26 mouse cellular contexts compared by ENCODE assay signal in the genomic region with DNA sequence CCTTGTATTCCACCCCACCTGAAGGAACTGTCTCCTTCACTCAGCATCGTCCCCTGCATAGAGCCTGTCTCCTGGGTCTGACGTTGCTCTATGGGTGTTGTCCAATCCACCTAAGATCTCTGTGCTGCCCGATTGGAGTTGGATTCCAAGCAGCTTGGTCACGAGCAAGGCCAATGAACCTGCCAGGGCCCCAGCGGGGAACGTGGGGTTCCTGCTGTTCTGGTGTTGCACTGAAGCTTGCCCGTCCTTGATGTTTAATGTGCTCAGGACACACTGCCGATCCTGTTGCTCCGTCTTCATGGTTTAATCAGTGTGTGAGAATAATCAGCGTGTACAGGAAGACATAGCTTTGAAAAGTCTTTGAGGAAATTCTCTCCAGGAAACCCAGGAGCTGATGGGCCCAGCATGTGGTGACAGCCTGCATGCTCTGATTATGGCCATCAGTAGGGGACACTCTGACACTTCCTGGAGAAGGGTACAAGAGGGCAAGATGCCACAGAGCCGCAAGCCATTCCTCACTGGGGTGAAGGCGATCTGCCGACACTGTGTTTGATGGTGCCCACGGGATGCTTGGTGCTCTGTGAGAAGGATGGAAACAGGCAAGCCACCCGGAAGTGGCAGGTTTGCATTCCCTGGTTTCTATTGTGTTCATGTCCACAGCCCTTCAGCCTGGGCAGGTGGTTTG.
DNase-seq lines count a peak whose midpoint lies in the region; ATAC-seq and TF ChIP-seq lines count a peak whose summit lies in the region.
"Had no signal": no experiment of that assay in that cellular context is flagged by ENCODE, and none has a peak within 500 bp of the region (broad histone marks: within the 10 kb centered on the region; RNA-seq: fewer than 3 reads in every experiment).

No protein-coding gene starts in this region.

- TF ChIP-seq CTCF in layer of hippocampus, adult 2 months (conservative IDR thresholded peaks at IDR 0.05) = no peak

- ATAC-seq in cerebellum, adult (ENCODE audit: insufficient number of reproducible peaks, low FRiP score, low TSS enrichment) = no peak
- ATAC-seq in intestine, embryonic 15.5 days = no peak
- ATAC-seq: forebrain, embryonic 14.5 days; midbrain, embryonic 15.5 days had no signal

- no peaks in the 10 kb centered on the region for H3K36me3 ChIP-seq in limb, embryonic 10.5 days
- H3K36me3 ChIP-seq in intestine, embryonic 15.5 days = no peaks in the 10 kb centered on the region
- H3K36me3 ChIP-seq: G1E; heart, embryonic 12.5 days; kidney, embryonic 15.5 days; liver, embryonic 15.5 days; midbrain, embryonic 15.5 days had no signal

- peak; percentile 37 for DNase-seq in cerebellum, adult 11 months
- peak; percentile 40 for DNase-seq in brain, adult 2 months (ENCODE audit: low read depth, low spot score)
- peak; percentile 42 for DNase-seq in cerebellum, adult 9-11 months
- no peak for DNase-seq in limb, embryonic 10.5 days (ENCODE audit: low spot score)
- no peak for DNase-seq in adrenal gland, adult 18-20 months (ENCODE audit: low spot score in 2 of 2)
- no peak for DNase-seq in layer of hippocampus, adult 2 months (ENCODE audit: low spot score in 2 of 2)
- DNase-seq: adrenal gland, postnatal 25 days; heart, adult 2 months; heart, postnatal 4 days; kidney, adult 18-20 months; kidney, postnatal 25 days; lung, embryonic 14.5 days; lung, postnatal 14 days; right cerebral cortex, adult 18-20 months; thymus, adult 2 months; thymus, postnatal 36 days had no signal

- H3K27ac ChIP-seq in limb, embryonic 10.5 days = peak overlapping the region; percentile 6; the same call in 1 of the 2 replicates
- no peak overlapping the region for H3K27ac ChIP-seq in intestine, embryonic 15.5 days
- no peak overlapping the region for H3K27ac ChIP-seq in layer of hippocampus, adult 2 months
- H3K27ac ChIP-seq: heart, adult 2 months; hindbrain, embryonic 14.5 days; liver, embryonic 15.5 days; midbrain, embryonic 10.5 days; midbrain, embryonic 15.5 days had no signal

- peaks cover 17% of the 10 kb centered on the region for H3K4me1 ChIP-seq in limb, embryonic 10.5 days
- no peaks in the 10 kb centered on the region for H3K4me1 ChIP-seq in intestine, embryonic 15.5 days (replicated peaks)
- H3K4me1 ChIP-seq: liver, embryonic 15.5 days had no signal

- no peak overlapping the region for H3K9ac ChIP-seq in intestine, embryonic 15.5 days
- H3K9ac ChIP-seq: heart, embryonic 12.5 days; hindbrain, embryonic 14.5 days; kidney, embryonic 15.5 days; liver, embryonic 15.5 days; lung, embryonic 14.5 days; midbrain, embryonic 15.5 days had no signal

- WGBS in limb, embryonic 10.5 days = 88% methylated on average over 15 of the region's 15 CpGs
- 82% methylated on average over 15 of the region's 15 CpGs for WGBS in intestine, embryonic 15.5 days

- no peaks in the 10 kb centered on the region for H3K9me3 ChIP-seq in limb, embryonic 10.5 days (replicated peaks)
- no peaks in the 10 kb centered on the region for H3K9me3 ChIP-seq in intestine, embryonic 15.5 days
- H3K9me3 ChIP-seq: heart, embryonic 12.5 days; kidney, embryonic 15.5 days; midbrain, embryonic 10.5 days; midbrain, embryonic 15.5 days had no signal

- no peak overlapping the region for H3K4me3 ChIP-seq in limb, embryonic 10.5 days
- H3K4me3 ChIP-seq in intestine, embryonic 15.5 days (replicated peaks) = no peak overlapping the region
- H3K4me3 ChIP-seq in layer of hippocampus, adult 2 months = no peak overlapping the region
- H3K4me3 ChIP-seq: heart, adult 2 months; heart, embryonic 12.5 days; kidney, embryonic 15.5 days; liver, embryonic 15.5 days; midbrain, embryonic 10.5 days; midbrain, embryonic 15.5 days had no signal

- H3K27me3 ChIP-seq in limb, embryonic 10.5 days (ENCODE audit: low read depth, poor library complexity, severe bottlenecking) = no peaks in the 10 kb centered on the region
- H3K27me3 ChIP-seq in intestine, embryonic 15.5 days (replicated peaks) = no peaks in the 10 kb centered on the region
- H3K27me3 ChIP-seq: heart, embryonic 12.5 days; kidney, embryonic 15.5 days; liver, embryonic 15.5 days; midbrain, embryonic 15.5 days had no signal

- no peak overlapping the region for H3K4me2 ChIP-seq in intestine, embryonic 15.5 days (replicated peaks)
- H3K4me2 ChIP-seq: heart, embryonic 12.5 days; hindbrain, embryonic 14.5 days; kidney, embryonic 15.5 days; liver, embryonic 15.5 days; lung, embryonic 14.5 days; midbrain, embryonic 15.5 days had no signal

Comparison
In these comparisons a context has a peak if more than half of its experiments do, and no peak if none do; other contexts are left out.
1. DNase-seq: peak in cerebellum, adult 11 months (single experiment), brain, adult 2 months (single experiment) and cerebellum, adult 9-11 months (single experiment); none in limb, embryonic 10.5 days (single experiment), adrenal gland, adult 18-20 months (0 of 2) and layer of hippocampus, adult 2 months (0 of 2).